Comparison of ENCODE assay signal across 14 mouse cellular contexts in the genomic region with DNA sequence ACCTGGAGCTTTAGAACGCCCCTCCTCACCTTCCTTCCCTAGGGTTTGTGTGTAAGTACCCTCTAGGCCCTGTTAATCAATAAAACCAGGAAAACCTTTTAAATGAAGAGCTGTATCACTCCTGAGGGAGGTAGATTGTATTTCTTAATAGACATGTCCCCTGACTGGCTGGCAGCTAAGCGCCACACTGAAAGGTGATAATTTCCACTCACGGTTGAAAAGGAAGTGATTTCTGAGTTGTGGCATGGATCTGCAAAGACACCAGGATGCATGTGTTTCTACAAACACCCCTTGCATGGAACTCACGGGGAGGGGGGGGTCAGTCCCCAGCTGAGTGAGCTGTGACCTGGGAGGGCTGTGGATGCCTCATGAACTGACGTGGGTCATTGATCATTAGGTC.
"Had no signal": no experiment of that assay in that cellular context is flagged by ENCODE, and none has a peak within 500 bp of the region (broad histone marks: within the 10 kb centered on the region; RNA-seq: fewer than 3 reads in every experiment).

No protein-coding gene starts in this region.

- H3K4me2 ChIP-seq: limb, embryonic 13.5 days; midbrain, embryonic 12.5 days; neural tube, embryonic 12.5 days had no signal

- H3K4me3 ChIP-seq: limb, embryonic 13.5 days; midbrain, embryonic 12.5 days; neural tube, embryonic 12.5 days had no signal

- H3K36me3 ChIP-seq: limb, embryonic 13.5 days; midbrain, embryonic 12.5 days; neural tube, embryonic 12.5 days had no signal

- H3K4me1 ChIP-seq: limb, embryonic 13.5 days; midbrain, embryonic 12.5 days; neural tube, embryonic 12.5 days had no signal

- ATAC-seq: midbrain, embryonic 16.5 days had no signal

- H3K9ac ChIP-seq: limb, embryonic 13.5 days; liver, embryonic 14.5 days; midbrain, embryonic 12.5 days; neural tube, embryonic 12.5 days had no signal

- H3K27ac ChIP-seq: kidney, postnatal 0 days; limb, embryonic 13.5 days; liver, embryonic 14.5 days; midbrain, embryonic 12.5 days; neural tube, embryonic 12.5 days; stomach, postnatal 0 days had no signal

- DNase-seq: kidney, adult 11 months; kidney, adult 9 months; kidney, postnatal 36 days; left cerebral cortex, postnatal 4 days; lung, adult 18-20 months; right cerebral cortex, postnatal 14 days; thymus, postnatal 4 days had no signal

- H3K27me3 ChIP-seq: limb, embryonic 13.5 days; midbrain, embryonic 12.5 days; neural tube, embryonic 12.5 days had no signal
